Mouse (Mus musculus) liver, adult (tissue): ENCODE data around the gene Arid3b.

Source experiments
- GATA4 ChIP-seq: IDR thresholded peaks from 2 replicates; pipeline ENCODE4 v1.6.1; 2014; ENCODE audit warnings: mild to moderate bottlenecking, low read length; ENCODE audit not compliant: insufficient replicate concordance

Arid3b gene

DNA sequence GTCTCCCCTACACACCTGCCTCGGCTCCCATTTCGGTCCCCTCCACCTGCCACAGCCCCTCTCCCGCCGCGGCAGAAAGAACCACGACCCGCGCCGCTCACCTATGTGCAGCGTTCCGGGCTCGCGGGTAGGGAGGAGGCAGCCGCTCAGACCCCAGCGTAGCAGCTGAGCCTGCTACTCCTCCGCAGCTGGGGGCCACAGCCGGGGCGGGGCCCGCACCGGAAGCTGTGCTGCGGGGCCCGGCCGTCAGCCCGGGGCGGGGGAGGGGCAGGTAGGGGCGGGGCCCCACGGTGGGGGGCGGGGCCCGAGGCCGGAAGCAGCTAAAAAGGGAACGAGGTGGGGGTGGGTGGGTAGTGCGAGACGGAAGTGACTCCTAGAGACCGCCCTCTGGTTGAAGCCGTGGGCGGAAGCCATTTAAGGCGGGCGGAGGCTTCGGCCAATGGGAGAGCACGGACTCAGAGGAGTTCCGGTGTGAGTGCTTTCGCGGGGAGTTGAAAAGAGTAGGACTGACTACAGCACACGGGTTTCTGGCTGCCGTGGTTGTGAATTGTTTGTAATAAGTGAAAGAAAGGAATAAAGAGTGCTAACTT is at the start of gene Arid3b:
Arid3b (minus strand) TSS at position 213 of the 590 bp plus-strand sequence.
- TF ChIP-seq GATA4, result no peak

DNA sequence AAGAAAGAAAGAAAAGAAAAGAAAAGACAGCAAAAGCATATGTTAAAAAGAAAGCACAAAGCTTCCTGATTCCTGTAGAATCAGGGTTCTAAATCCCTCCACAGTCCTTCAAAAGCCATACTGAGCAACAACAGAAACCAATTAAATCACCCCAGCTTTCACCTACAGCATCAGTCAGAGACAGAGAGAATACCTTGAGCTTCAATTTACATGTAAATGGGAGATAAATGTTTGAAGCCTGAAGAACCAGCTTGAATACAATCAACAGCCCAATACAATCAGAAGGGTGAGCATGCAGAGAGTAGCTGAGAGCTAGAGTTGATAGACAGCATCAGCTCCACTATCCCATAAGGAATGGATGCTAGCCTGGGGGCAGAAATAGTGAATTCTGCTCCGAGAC is 46.8 kb upstream of the Arid3b start:
- no peak for TF ChIP-seq GATA4

DNA sequence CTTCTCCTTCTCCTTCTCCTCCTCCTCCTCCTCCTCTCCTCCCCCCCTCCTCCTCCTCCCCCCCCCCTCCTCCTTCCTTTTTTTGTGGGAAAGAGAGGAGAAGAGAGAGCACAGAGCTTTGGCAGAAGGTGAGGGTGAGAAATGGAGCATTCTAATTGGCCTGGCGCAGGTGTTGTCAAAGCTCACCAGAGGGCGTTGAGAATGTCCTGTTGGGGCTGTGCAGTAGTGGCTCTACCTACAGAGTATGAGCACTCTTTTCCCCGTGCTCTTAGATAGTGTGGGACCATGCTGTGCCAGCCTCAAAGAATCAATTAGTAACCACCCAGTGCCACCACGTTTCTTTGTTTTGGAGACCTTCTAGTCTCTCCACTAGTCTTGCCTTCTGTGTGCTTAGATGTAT is 43.7 kb upstream of the Arid3b start:
- no peak for TF ChIP-seq GATA4

DNA sequence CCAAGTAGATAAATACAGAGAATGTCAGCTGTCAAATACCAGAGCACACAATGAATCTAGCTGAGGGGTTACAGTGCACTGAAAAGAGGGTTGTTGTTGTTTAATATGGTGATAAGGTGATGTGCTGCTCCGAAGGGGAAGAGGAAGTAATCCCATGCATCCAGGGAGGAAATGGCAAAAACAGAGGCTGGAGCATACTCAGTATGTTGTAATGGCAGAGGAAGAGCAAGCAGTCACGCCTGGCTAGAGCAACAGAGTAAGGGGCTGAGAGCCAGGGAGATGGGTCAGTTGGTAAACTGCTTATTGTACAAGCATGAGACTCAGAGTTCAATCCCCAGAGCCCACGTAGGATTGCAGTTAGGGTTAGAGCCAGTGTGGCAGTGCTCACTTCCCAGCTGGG is 42.6 kb upstream of the Arid3b start:
- TF ChIP-seq GATA4, result no peak

DNA sequence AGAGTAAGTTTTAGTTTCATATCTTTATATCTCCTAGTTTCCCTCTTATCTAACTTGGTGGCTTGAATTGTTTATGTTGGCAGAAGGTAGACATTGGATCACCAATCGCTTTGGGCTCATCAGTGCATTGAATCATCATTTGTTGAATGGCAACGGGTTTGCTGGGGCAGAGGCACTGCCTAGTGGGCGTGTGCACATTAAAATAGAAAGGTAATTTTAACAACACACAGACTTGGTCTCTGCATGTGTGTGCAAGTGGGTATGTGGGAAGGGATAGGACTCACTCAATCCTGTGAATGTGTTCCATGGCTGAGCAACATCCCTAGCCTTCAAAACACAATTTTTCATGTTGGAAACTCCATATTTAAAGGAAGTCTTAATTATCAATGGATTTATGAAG is 38.4 kb upstream of the Arid3b start:
- no peak for TF ChIP-seq GATA4

DNA sequence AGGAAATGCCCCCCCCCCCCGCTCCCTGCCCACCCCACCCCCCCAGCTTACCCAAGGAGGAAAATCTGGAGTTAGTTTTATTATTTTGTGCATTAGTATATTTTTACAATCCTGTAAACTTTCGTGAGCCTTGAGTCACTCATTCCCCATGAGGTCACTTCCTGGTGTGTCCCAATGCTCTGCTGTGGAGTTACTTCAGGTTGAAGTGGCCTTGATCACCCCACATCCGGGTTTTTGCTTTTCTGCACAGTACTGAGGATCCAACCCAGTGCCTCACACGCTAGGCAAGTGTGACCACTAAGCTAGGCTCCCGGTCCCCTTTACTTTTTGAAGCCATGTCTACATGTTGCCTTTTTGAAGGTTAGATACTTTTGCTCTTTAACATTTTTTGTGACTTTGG is 37.5 kb upstream of the Arid3b start:
- TF ChIP-seq GATA4, result no peak

DNA sequence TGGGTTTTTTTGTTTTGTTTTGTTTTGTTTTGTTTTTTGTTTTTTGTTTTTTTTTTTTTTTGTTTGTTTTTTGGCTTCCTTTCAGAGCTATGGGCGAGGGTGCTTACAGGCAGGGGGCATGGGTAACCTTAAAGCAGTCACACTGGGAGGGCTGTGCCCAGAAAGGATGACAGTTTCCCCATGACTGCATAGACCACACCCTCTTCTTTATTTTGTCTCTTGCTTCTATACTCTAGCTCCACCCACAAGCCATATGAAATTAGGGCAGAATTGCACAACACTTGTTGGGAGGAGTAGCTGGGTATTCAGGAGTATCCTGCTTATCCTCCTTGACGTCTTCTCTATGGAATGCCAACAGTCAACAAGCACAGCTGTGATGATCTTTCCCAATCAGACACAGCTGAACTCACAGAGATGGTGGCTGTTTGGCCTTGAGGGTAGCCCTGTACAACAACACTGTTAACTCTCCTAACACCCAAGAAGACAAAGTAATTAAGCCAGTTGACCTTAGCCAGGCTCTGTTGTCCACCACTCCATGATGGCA is 33.8 kb upstream of the Arid3b start:
- no peak for TF ChIP-seq GATA4

DNA sequence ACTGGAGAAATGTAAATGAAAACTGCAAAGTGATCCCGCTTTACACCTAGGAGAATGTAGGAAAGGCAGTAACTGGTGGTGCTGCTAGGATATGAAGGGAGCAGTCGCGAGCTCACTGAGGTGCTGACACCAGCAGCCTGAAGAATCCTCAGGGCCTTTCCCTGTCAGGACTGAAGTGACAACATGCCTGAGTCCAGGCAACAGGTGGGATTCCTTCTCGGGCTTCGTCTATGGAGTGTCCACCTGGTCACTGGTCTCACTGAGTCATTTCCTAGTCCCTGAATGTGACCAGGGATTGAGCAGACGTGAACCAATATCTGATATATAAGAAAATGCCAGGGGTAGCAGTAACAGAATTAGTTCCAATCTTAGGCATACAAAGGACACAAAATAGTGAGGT is 32.2 kb upstream of the Arid3b start:
- no peak for TF ChIP-seq GATA4

DNA sequence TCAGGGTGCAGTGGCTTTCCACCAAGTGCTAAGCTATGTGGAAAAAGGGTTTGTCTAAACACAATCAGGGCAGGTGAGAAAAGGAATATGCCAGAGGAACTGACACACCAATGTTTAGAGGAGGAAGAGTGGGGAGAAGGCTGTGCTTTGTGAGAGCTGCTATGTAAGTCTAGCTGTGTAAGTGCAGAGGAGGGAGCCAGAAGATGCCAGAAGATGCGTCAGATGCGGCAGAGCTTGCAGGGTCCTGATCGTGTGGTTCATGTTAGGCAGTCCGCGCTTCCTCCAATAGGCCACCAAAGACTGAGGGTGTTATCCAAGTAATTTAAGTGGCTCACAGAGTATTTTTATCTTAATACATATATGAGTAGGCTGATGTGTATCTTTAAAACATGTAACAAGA is 31.3 kb upstream of the Arid3b start:
- no peak for TF ChIP-seq GATA4

DNA sequence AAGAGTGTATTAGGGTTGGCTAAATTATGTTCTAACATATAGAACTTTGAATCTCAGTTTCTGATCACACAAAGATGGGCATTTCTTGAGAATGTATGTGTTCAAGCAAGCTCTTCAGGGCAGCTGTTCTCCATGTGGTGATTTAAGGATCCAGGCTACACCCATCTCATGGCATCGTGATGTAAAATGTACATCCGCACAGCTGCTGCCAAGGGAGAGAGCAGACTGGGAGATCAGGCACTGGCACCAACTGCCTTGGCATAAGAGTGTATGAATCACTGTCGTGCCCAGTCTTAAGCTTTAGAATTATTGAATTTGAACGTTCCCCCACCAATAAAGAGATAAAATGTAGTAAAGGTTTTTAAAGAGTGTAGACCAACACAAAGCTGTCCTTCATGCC is 30.6 kb upstream of the Arid3b start:
- TF ChIP-seq GATA4, result no peak

DNA sequence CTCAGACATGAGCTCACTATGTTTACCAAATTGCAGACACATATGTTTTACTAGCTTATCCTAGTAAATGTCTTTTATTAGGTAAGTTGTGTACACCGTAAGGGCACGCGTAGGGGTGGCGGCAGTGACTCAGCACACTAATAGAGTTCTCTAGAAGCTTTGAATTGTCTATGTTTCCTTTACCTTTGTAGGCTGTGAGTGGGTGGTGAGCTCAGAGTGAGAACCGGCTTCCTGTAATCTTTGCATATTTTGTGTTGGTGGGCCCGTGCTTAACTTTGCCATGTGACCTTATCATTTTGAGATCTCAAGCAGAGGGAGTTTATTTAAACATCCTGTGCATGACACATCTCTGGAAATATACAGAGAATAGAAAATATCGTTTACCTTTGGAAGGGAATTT is 29.9 kb upstream of the Arid3b start:
- TF ChIP-seq GATA4, result no peak

DNA sequence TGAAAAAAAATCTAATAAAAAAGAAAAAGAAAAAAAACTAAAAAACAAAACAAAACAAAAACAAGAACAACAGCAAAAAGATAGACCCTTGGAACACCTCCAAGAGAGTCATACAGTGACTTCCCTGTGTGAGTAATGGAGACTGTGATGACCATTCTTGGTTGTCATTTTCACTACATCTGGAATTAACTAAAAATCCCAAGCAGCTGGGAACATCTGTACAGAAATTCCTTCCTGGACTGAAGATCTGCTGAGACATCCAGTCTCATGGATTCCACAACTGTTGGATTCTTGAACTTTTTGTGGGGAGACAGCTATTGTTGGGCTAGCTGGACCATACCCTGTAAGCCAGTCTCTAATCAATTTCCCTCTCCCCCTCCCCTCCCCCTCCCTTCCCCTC is 27.7 kb upstream of the Arid3b start:
- TF ChIP-seq GATA4, result no peak

DNA sequence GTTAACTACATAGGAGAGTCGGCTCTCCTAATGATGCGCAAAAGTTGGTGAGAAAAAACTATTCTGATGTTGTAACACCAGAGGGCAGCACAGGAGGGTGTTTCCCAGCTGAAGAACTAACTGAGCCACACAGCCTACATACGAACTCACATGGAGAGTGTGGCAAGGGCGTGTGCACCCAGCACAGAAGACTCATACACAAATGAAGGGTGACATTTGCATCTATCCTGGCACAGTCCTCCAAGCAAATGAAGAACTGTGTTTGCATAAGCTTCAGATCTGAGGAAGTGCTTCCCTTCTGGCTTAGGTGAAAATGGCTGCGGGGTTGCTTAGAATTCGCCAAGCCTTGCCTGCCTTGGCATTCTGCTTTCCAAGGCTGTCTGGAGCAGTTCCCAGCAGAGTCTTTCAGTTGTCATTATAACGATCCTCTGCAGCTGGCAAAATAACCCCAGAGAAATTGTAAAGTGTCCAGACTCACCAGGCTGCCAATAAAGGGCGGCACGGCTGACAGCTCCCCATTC is 25.4 kb upstream of the Arid3b start:
- no peak for TF ChIP-seq GATA4

DNA sequence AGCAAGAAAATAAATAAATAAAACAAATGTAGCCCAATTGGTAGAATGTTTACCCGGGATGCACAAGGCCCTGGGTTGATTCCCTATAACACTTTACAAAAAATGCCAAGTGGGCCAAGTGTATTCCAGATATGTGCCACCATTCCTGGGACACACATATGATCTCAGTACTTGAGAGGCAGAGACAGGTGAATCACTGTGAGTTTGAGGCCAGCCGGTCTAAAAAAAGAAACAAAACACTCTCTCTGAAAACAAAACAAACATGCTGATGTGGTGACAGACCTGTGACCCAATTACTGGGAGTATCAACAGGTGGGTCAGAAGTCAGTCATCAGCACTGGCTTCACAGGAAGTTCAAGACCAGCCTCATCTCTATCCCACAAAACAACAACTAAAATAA is 19.9 kb upstream of the Arid3b start:
- no peak for TF ChIP-seq GATA4

DNA sequence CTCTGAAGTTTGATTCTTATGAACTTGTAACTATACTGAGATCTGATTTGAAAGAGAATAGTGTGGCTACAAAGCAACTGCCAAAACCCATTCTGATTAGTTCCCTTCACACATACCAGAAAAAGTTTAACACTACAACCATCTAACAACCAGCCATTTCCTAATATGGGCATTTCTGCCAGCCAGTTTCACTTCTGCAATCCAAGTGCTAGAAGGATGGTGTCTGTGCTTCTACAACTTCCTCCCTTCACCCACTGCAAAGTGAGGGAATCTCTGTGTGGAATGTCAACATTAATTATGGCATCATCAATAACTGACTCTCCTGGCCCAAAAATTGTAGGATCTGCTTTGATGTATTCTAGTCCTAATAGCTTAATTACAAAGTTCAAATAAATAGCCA is 17.7 kb upstream of the Arid3b start:
- no peak for TF ChIP-seq GATA4

DNA sequence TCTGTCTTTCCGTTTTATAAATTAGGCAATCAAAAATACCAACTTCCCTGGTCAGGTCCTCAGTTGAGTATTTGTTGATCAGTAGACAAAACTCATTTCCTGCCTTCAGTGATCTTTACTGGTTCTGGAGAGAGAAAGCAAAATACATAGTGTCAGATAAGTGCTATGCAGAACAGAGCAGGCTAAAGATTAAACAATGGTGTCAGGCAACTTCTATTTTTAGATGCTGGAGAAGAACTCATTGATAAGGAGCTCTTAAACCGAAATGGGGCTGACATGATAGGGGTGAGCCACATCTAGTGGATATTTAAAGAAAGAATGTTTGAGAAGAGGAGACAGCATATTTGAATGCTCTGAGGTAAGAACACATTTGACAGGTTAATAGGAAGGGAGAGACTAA is 2.4 kb upstream of the Arid3b start:
- no peak for TF ChIP-seq GATA4

DNA sequence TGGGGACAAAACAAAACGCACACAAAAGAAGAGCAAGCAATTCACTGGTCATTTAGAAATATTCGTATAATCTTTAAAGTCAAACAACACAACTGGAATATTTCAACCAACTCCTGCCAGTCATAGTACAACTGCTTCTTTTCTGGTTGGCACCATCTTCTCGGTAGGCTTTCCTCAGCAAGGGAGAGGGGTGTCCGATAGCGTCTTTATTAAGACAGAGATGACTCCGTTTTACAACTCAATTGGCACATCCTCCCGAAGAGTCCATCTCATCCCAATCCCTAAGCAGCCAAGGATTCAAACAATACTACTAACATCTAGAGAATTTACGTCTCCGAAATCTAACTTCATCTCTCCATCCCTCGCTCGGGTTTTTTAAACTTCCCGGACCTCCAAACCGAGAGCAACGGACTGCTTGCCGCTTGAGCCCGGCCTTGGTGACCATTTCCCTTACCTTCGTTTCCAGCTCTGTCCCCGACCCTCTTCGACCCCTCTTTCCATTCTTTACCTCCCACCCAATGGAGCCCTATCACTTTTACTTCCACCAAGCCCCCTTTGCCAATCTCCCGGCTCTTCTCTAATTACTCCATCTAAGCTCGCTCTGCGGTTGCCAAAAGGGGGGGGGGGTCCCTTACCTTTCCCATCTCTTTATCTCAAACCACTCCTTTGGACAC is 615 bp downstream of the Arid3b start:
- TF ChIP-seq GATA4, result no peak
